Mouse (Mus musculus) embryonic facial prominence, embryonic 11.5 days (tissue): ENCODE measurements at regions not wholly inside any gene's neighbourhood (a gene's known extent, or its start where the extent isn't known, plus 50 kb on each side); places are given as distances from the start of the nearest gene placed in this dataset.

Experiments used
- ATAC-seq: fragments of 200-750 bp; cut with Nextera tagmentation; replicated peaks from 2 replicates; pipeline ENCODE4 v1.8.0; 2017; ENCODE audit warnings: low read depth; ENCODE audit not compliant: insufficient number of reproducible peaks, low FRiP score, low TSS enrichment
- DNase-seq: peaks from one replicate; pipeline ENCODE4 v3.0.0-alpha.2; 2015; ENCODE audit warnings: low spot score
- H3K27ac ChIP-seq: fragments of 300-500 bp; sonication (generic); replicated peaks from 2 replicates; pipeline ENCODE4 v1.5.1; 2014; ENCODE audit warnings: mild to moderate bottlenecking, low read depth, low read length, control low read depth
- H3K27me3 ChIP-seq: fragments of 300-500 bp; sonication (generic); 2 replicates; pipeline ENCODE4 v1.6.1; 2014; ENCODE audit warnings: mild to moderate bottlenecking, low read length, moderate library complexity, mixed read lengths; ENCODE audit not compliant: control insufficient read depth, insufficient read depth
- H3K36me3 ChIP-seq: fragments of 300-500 bp; sonication (generic); replicated peaks from 2 replicates; pipeline ENCODE4 v1.6.1; 2014; ENCODE audit warnings: low read depth, mild to moderate bottlenecking, low read length, moderate library complexity, mixed read lengths; ENCODE audit not compliant: control insufficient read depth, insufficient read depth
- H3K4me1 ChIP-seq: fragments of 300-500 bp; sonication (generic); 2 replicates; pipeline ENCODE4 v1.6.1; 2014; ENCODE audit warnings: low read length, mixed read lengths; ENCODE audit not compliant: control insufficient read depth, insufficient read depth
- H3K4me2 ChIP-seq: fragments of 300-500 bp; sonication (generic); 2 replicates; pipeline ENCODE4 v1.6.1; 2014; ENCODE audit warnings: low read depth, mild to moderate bottlenecking, control low read depth, low read length, moderate library complexity
- H3K4me3 ChIP-seq: fragments of 300-500 bp; sonication (generic); 2 replicates; pipeline ENCODE4 v1.5.1; 2014; ENCODE audit warnings: low read depth, low read length, control low read depth
- H3K9ac ChIP-seq: fragments of 300-500 bp; sonication (generic); replicated peaks from 2 replicates; pipeline ENCODE4 v1.6.1; 2014; ENCODE audit warnings: mild to moderate bottlenecking, control low read depth, low read length
- H3K9me3 ChIP-seq: fragments of 300-500 bp; sonication (generic); replicated peaks from 2 replicates; pipeline ENCODE4 v1.6.1; 2016; ENCODE audit warnings: mild to moderate bottlenecking, low read length, inconsistent platforms, mixed read lengths; ENCODE audit not compliant: control insufficient read depth
- WGBS: fragments of 180-500 bp; shearing (Covaris S2); extraction: QIAGEN DNeasy Blood & Tissue Kit; methylation state at CpG from one replicate; pipeline ENCODE4 v1.1.7; 2014; 5-methylcytosine and 5-hydroxymethylcytosine counted together

- 65% methylated on average over 4 of the region's 4 CpGs for WGBS
Measured at GRCm38 (mm10) chr12:47220016-47220415, 401.3 kb upstream of the Nova1 start.

GRCm38 (mm10) chr12:47219340-47219739, 400.6 kb upstream of the Nova1 start:
- WGBS, result 46% methylated on average over 2 of the region's 2 CpGs
- Histone ChIP-seq H3K4me1 (no peaks in the 10 kb centered on the region), H3K27ac (no peak overlapping the region), H3K36me3 (no peaks in the 10 kb centered on the region), H3K4me2 (no peak overlapping the region), H3K4me3 (no peak overlapping the region), H3K27me3 (no peaks in the 10 kb centered on the region), H3K9me3 (no peaks in the 10 kb centered on the region), H3K9ac (no peak overlapping the region)
- DNase-seq (no peak), ATAC-seq (no peak)

More at GRCm38 (mm10) chr12:47220016-47220415, 401.3 kb upstream of the Nova1 start:
- Histone ChIP-seq H3K27me3 (no peaks in the 10 kb centered on the region), H3K9me3 (no peaks in the 10 kb centered on the region), H3K4me2 (no peak overlapping the region), H3K36me3 (no peaks in the 10 kb centered on the region), H3K4me1 (no peaks in the 10 kb centered on the region), H3K4me3 (no peak overlapping the region), H3K9ac (no peak overlapping the region), H3K27ac (no peak overlapping the region)
- no peak for ATAC-seq
- no peak for DNase-seq

GRCm38 (mm10) chr12:47211417-47212104, 392.8 kb upstream of the Nova1 start:
- no peaks in the 10 kb centered on the region for H3K4me1 ChIP-seq
- no peak for ATAC-seq
- WGBS, result 84% methylated on average over 4 of the region's 4 CpGs

GRCm38 (mm10) chr12:47202936-47203335, 384.2 kb upstream of the Nova1 start:
- Histone ChIP-seq H3K36me3 (no peaks in the 10 kb centered on the region), H3K4me3 (no peak overlapping the region), H3K4me2 (no peak overlapping the region), H3K27me3 (no peaks in the 10 kb centered on the region), H3K9me3 (no peaks in the 10 kb centered on the region), H3K9ac (no peak overlapping the region), H3K4me1 (no peaks in the 10 kb centered on the region), H3K27ac (no peak overlapping the region)
- ATAC-seq (no peak), DNase-seq (no peak)
- 72% methylated on average over 1 of the region's 1 CpGs for WGBS

More at GRCm38 (mm10) chr12:47211417-47212104, 392.8 kb upstream of the Nova1 start:
- Histone ChIP-seq H3K9ac (no peak overlapping the region), H3K9me3 (no peaks in the 10 kb centered on the region), H3K4me2 (no peak overlapping the region), H3K27me3 (no peaks in the 10 kb centered on the region), H3K27ac (no peak overlapping the region), H3K36me3 (no peaks in the 10 kb centered on the region), H3K4me3 (no peak overlapping the region)
- no peak for DNase-seq

GRCm38 (mm10) chr12:47198609-47199008, 379.9 kb upstream of the Nova1 start:
- H3K36me3 ChIP-seq, result no peaks in the 10 kb centered on the region
- 73% methylated on average over 6 of the region's 6 CpGs for WGBS
- no peak overlapping the region for H3K4me3 ChIP-seq
- no peaks in the 10 kb centered on the region for H3K27me3 ChIP-seq
- H3K4me1 ChIP-seq, result no peaks in the 10 kb centered on the region
- H3K27ac ChIP-seq, result no peak overlapping the region
- H3K4me2 ChIP-seq, result no peak overlapping the region
- H3K9ac ChIP-seq, result no peak overlapping the region
- ATAC-seq (no peak), DNase-seq (peak; percentile 14)
- H3K9me3 ChIP-seq, result no peaks in the 10 kb centered on the region

- 53% methylated on average over 8 of the region's 8 CpGs for WGBS
- Histone ChIP-seq H3K9me3 (no peaks in the 10 kb centered on the region), H3K9ac (no peak overlapping the region), H3K27me3 (no peaks in the 10 kb centered on the region), H3K4me2 (no peak overlapping the region; the same call in 1 of the 2 replicates), H3K4me3 (no peak overlapping the region), H3K36me3 (no peaks in the 10 kb centered on the region), H3K27ac (no peak overlapping the region), H3K4me1 (no peaks in the 10 kb centered on the region)
- DNase-seq, result no peak
- ATAC-seq, result no peak
Measured at GRCm38 (mm10) chr12:47164736-47165135, 346.0 kb upstream of the Nova1 start.

GRCm38 (mm10) chr12:47164031-47164717, 345.4 kb upstream of the Nova1 start:
- 0 out of 2 replicates have a peak, but pooled peaks have one; percentile 50 for ATAC-seq
- Histone ChIP-seq H3K9me3 (no peaks in the 10 kb centered on the region), H3K4me1 (no peaks in the 10 kb centered on the region), H3K4me3 (no peak overlapping the region), H3K9ac (no peak overlapping the region), H3K27me3 (no peaks in the 10 kb centered on the region), H3K4me2 (no peak overlapping the region; the same call in 1 of the 2 replicates), H3K36me3 (no peaks in the 10 kb centered on the region), H3K27ac (no peak overlapping the region)
- 24% methylated on average over 15 of the region's 15 CpGs for WGBS
- DNase-seq, result peak; percentile 44

GRCm38 (mm10) chr12:47163171-47163570, 344.4 kb upstream of the Nova1 start:
- Histone ChIP-seq H3K4me2 (no peak overlapping the region; the same call in 1 of the 2 replicates), H3K27ac (no peak overlapping the region), H3K4me3 (no peak overlapping the region), H3K27me3 (no peaks in the 10 kb centered on the region), H3K4me1 (no peaks in the 10 kb centered on the region), H3K9me3 (no peaks in the 10 kb centered on the region), H3K36me3 (no peaks in the 10 kb centered on the region), H3K9ac (no peak overlapping the region)
- 25% methylated on average over 1 of the region's 1 CpGs for WGBS
- ATAC-seq (no peak), DNase-seq (no peak)
